Mouse (Mus musculus) midbrain, embryonic 13.5 days (tissue): ENCODE data around the gene Nrf1. TPM values are rescaled to one million over a fixed set of nuclear protein-coding genes. Genes with fewer than 3 reads are reported as not detected.

Experiments
- ATAC-seq: fragments of 200-750 bp; cut with Nextera tagmentation; 2 replicates; pipeline ENCODE4 v1.8.0; 2017; ENCODE audit warnings: mild to moderate bottlenecking, moderate TSS enrichment, moderate library complexity
- H3K27ac ChIP-seq: fragments of 300-500 bp; sonication (generic); 2 replicates; pipeline ENCODE4 v1.5.1; 2015; ENCODE audit warnings: inconsistent platforms, mild to moderate bottlenecking, moderate library complexity
- H3K27me3 ChIP-seq: fragments of 300-500 bp; sonication (generic); 2 replicates; pipeline ENCODE4 v1.6.1; 2015; ENCODE audit warnings: mild to moderate bottlenecking, inconsistent platforms
- H3K36me3 ChIP-seq: fragments of 300-500 bp; sonication (generic); 2 replicates; pipeline ENCODE4 v1.6.1; 2015; ENCODE audit warnings: mild to moderate bottlenecking, inconsistent platforms
- H3K4me1 ChIP-seq: fragments of 300-500 bp; sonication (generic); replicated peaks from 2 replicates; pipeline ENCODE4 v1.6.1; 2015; ENCODE audit warnings: inconsistent platforms
- H3K4me2 ChIP-seq: fragments of 300-500 bp; sonication (generic); replicated peaks from 2 replicates; pipeline ENCODE4 v1.6.1; 2015; ENCODE audit warnings: moderate library complexity, mild to moderate bottlenecking, inconsistent platforms
- H3K4me3 ChIP-seq: fragments of 300-500 bp; sonication (generic); replicated peaks from 2 replicates; pipeline ENCODE4 v1.5.1; 2015; ENCODE audit warnings: mild to moderate bottlenecking, inconsistent platforms
- H3K9ac ChIP-seq: fragments of 300-500 bp; sonication (generic); replicated peaks from 2 replicates; pipeline ENCODE4 v1.6.1; 2015; ENCODE audit warnings: mild to moderate bottlenecking, inconsistent platforms
- H3K9me3 ChIP-seq: fragments of 300-500 bp; sonication (generic); 2 replicates; pipeline ENCODE4 v1.6.1; 2016; ENCODE audit warnings: mild to moderate bottlenecking, inconsistent platforms
- WGBS: fragments of 180-500 bp; shearing (Covaris S2); methylation state at CpG from one replicate; pipeline ENCODE4 v1.1.7; 2015; 5-methylcytosine and 5-hydroxymethylcytosine counted together
- polyA plus RNA-seq: library from polyadenylated mRNA; unstranded; fragments of >200 nt; fragmentation: Nextera tagmentation; extraction: Ambion mirVana; gene quantifications from 2 replicates; pipeline ENCODE4 v1.2.1, GENCODE M21; 2015

The Nrf1 gene
- 57.1 and 58.2 TPM in 2 replicates for polyA plus RNA-seq

- Histone ChIP-seq H3K4me3 (peak within 1 kb of the TSS; percentile 95), H3K4me1 (peaks cover 37% of the 10 kb centered on the region), H3K36me3 (no peaks in the 10 kb centered on the region), H3K4me2 (peak within 1 kb of the TSS; percentile 66), H3K9me3 (no peaks in the 10 kb centered on the region), H3K9ac (peak within 1 kb of the TSS; percentile 99), H3K27ac (peak within 1 kb of the TSS; percentile 100), H3K27me3 (no peaks in the 10 kb centered on the region)
- WGBS, result under 1% methylated on average over 73 of the region's 78 CpGs
- peak; percentile 98 for ATAC-seq
These were observed at the start of gene Nrf1 for GRCm38 (mm10) chr6:30047271-30048162. Nrf1 (plus strand) TSS chr6:30047988.

GRCm38 (mm10) chr6:29998140-29998539, 49.6 kb upstream of the Nrf1 start:
- ATAC-seq, result no peak
- WGBS, result 76% methylated on average over 9 of the region's 9 CpGs
- Histone ChIP-seq H3K4me3 (no peak overlapping the region), H3K36me3 (no peaks in the 10 kb centered on the region), H3K4me2 (no peak overlapping the region), H3K9me3 (no peaks in the 10 kb centered on the region), H3K27me3 (no peaks in the 10 kb centered on the region), H3K9ac (no peak overlapping the region), H3K27ac (no peak overlapping the region), H3K4me1 (no peaks in the 10 kb centered on the region)

- ATAC-seq, result no peak
- no peaks in the 10 kb centered on the region for H3K36me3 ChIP-seq
- H3K4me3 ChIP-seq, result no peak overlapping the region
- 69% methylated on average over 4 of the region's 4 CpGs for WGBS
- H3K4me1 ChIP-seq, result no peaks in the 10 kb centered on the region
- no peaks in the 10 kb centered on the region for H3K9me3 ChIP-seq
- H3K9ac ChIP-seq, result no peak overlapping the region
- no peaks in the 10 kb centered on the region for H3K27me3 ChIP-seq
- no peak overlapping the region for H3K27ac ChIP-seq
- no peak overlapping the region for H3K4me2 ChIP-seq
These were observed 49.0 kb upstream of the Nrf1 start for GRCm38 (mm10) chr6:29998771-29999170.

GRCm38 (mm10) chr6:30002628-30003027, 45.2 kb upstream of the Nrf1 start:
- WGBS, result 74% methylated on average over 9 of the region's 9 CpGs

GRCm38 (mm10) chr6:30005851-30006250, 41.9 kb upstream of the Nrf1 start:
- Histone ChIP-seq H3K27me3 (no peaks in the 10 kb centered on the region), H3K36me3 (no peaks in the 10 kb centered on the region), H3K4me2 (no peak overlapping the region), H3K4me3 (no peak overlapping the region), H3K9ac (no peak overlapping the region), H3K4me1 (no peaks in the 10 kb centered on the region), H3K27ac (no peak overlapping the region), H3K9me3 (no peaks in the 10 kb centered on the region)
- no peak for ATAC-seq
- WGBS, result 100% methylated on average over 1 of the region's 1 CpGs

More at GRCm38 (mm10) chr6:30002628-30003027, 45.2 kb upstream of the Nrf1 start:
- Histone ChIP-seq H3K27ac (no peak overlapping the region), H3K4me2 (no peak overlapping the region), H3K27me3 (no peaks in the 10 kb centered on the region), H3K9me3 (no peaks in the 10 kb centered on the region), H3K36me3 (no peaks in the 10 kb centered on the region), H3K4me3 (no peak overlapping the region), H3K9ac (no peak overlapping the region), H3K4me1 (no peaks in the 10 kb centered on the region)
- ATAC-seq, result no peak

- WGBS, result 88% methylated on average over 7 of the region's 7 CpGs
- Histone ChIP-seq H3K36me3 (no peaks in the 10 kb centered on the region), H3K27me3 (no peaks in the 10 kb centered on the region), H3K4me3 (no peak overlapping the region), H3K9me3 (no peaks in the 10 kb centered on the region), H3K27ac (no peak overlapping the region), H3K4me2 (no peak overlapping the region), H3K9ac (no peak overlapping the region), H3K4me1 (no peaks in the 10 kb centered on the region)
- no peak for ATAC-seq
These were observed 38.6 kb upstream of the Nrf1 start for GRCm38 (mm10) chr6:30009204-30009603.

- Histone ChIP-seq H3K4me1 (no peaks in the 10 kb centered on the region), H3K4me2 (no peak overlapping the region), H3K27ac (no peak overlapping the region), H3K9ac (no peak overlapping the region), H3K9me3 (no peaks in the 10 kb centered on the region), H3K4me3 (no peak overlapping the region), H3K36me3 (no peaks in the 10 kb centered on the region), H3K27me3 (no peaks in the 10 kb centered on the region)
- WGBS, result 73% methylated on average over 2 of the region's 2 CpGs
- ATAC-seq, result no peak
These were observed 34.3 kb upstream of the Nrf1 start for GRCm38 (mm10) chr6:30013520-30013919.

- WGBS, result 79% methylated on average over 5 of the region's 5 CpGs
- Histone ChIP-seq H3K36me3 (no peaks in the 10 kb centered on the region), H3K4me1 (no peaks in the 10 kb centered on the region), H3K9me3 (no peaks in the 10 kb centered on the region), H3K27ac (no peak overlapping the region), H3K4me3 (no peak overlapping the region), H3K4me2 (no peak overlapping the region), H3K9ac (no peak overlapping the region), H3K27me3 (no peaks in the 10 kb centered on the region)
- no peak for ATAC-seq
These were observed 33.5 kb upstream of the Nrf1 start for GRCm38 (mm10) chr6:30014187-30014864.

GRCm38 (mm10) chr6:30021241-30021640, 26.5 kb upstream of the Nrf1 start:
- no peaks in the 10 kb centered on the region for H3K9me3 ChIP-seq
- no peak overlapping the region for H3K4me2 ChIP-seq
- no peaks in the 10 kb centered on the region for H3K36me3 ChIP-seq
- 96% methylated on average over 1 of the region's 1 CpGs for WGBS
- H3K9ac ChIP-seq, result no peak overlapping the region
- H3K4me3 ChIP-seq, result no peak overlapping the region
- H3K27me3 ChIP-seq, result no peaks in the 10 kb centered on the region
- no peak overlapping the region for H3K27ac ChIP-seq
- ATAC-seq, result no peak
- no peaks in the 10 kb centered on the region for H3K4me1 ChIP-seq

- 53% methylated on average over 5 of the region's 5 CpGs for WGBS
- H3K4me2 ChIP-seq, result no peak overlapping the region
- H3K4me1 ChIP-seq, result no peaks in the 10 kb centered on the region
- no peak overlapping the region for H3K4me3 ChIP-seq
- no peak overlapping the region for H3K27ac ChIP-seq
- no peak for ATAC-seq
- no peaks in the 10 kb centered on the region for H3K9me3 ChIP-seq
- no peak overlapping the region for H3K9ac ChIP-seq
- no peaks in the 10 kb centered on the region for H3K36me3 ChIP-seq
- H3K27me3 ChIP-seq, result no peaks in the 10 kb centered on the region
These were observed 26.1 kb upstream of the Nrf1 start for GRCm38 (mm10) chr6:30021656-30022055.

- Histone ChIP-seq H3K9ac (no peak overlapping the region), H3K27me3 (no peaks in the 10 kb centered on the region), H3K36me3 (no peaks in the 10 kb centered on the region), H3K4me2 (no peak overlapping the region), H3K27ac (no peak overlapping the region), H3K4me3 (no peak overlapping the region), H3K9me3 (no peaks in the 10 kb centered on the region), H3K4me1 (no peaks in the 10 kb centered on the region)
- 63% methylated on average over 10 of the region's 10 CpGs for WGBS
- ATAC-seq, result no peak
These were observed 21.0 kb upstream of the Nrf1 start for GRCm38 (mm10) chr6:30026799-30027198.

GRCm38 (mm10) chr6:30028358-30028757, 19.4 kb upstream of the Nrf1 start:
- H3K27ac ChIP-seq, result no peak overlapping the region
- no peak overlapping the region for H3K4me2 ChIP-seq
- H3K27me3 ChIP-seq, result no peaks in the 10 kb centered on the region
- no peaks in the 10 kb centered on the region for H3K4me1 ChIP-seq
- no peaks in the 10 kb centered on the region for H3K36me3 ChIP-seq
- ATAC-seq, result no peak
- no peaks in the 10 kb centered on the region for H3K9me3 ChIP-seq
- no peak overlapping the region for H3K9ac ChIP-seq
- no peak overlapping the region for H3K4me3 ChIP-seq
- 83% methylated on average over 4 of the region's 4 CpGs for WGBS
